Mouse (Mus musculus) small intestine, adult 2 months (tissue): ENCODE data around the gene Blvrb. TPM values are rescaled to one million over a fixed set of nuclear protein-coding genes. Genes with fewer than 3 reads are reported as not detected.

Experiments used
- H3K27ac ChIP-seq: fragments of 200-500 bp; 2 replicates; pipeline ENCODE4 v1.5.1; 2012; ENCODE audit warnings: low read depth, low read length, control low read depth, inconsistent platforms; ENCODE audit not compliant: insufficient read depth
- H3K27me3 ChIP-seq: fragments of 200-500 bp; 2 replicates; pipeline ENCODE4 v1.6.1; 2012; ENCODE audit warnings: mild to moderate bottlenecking, moderate library complexity, low read length, inconsistent platforms; ENCODE audit not compliant: control insufficient read depth, insufficient read depth
- H3K36me3 ChIP-seq: fragments of 200-500 bp; 2 replicates; pipeline ENCODE4 v1.6.1; 2012; ENCODE audit warnings: mild to moderate bottlenecking, low read length, control low read depth, inconsistent platforms; ENCODE audit not compliant: control insufficient read depth, insufficient read depth
- H3K4me1 ChIP-seq: fragments of 200-500 bp; 2 replicates; pipeline ENCODE4 v1.6.1; 2012; ENCODE audit warnings: low read length, inconsistent platforms, mixed read lengths; ENCODE audit not compliant: control insufficient read depth, insufficient read depth, insufficient read length
- H3K4me3 ChIP-seq: fragments of 200-500 bp; 2 replicates; pipeline ENCODE4 v1.5.1; 2012; ENCODE audit warnings: low read depth, mild to moderate bottlenecking, control low read depth, inconsistent platforms, low read length, moderate library complexity
- CTCF ChIP-seq: fragments of 200-500 bp; IDR thresholded peaks from 2 replicates; pipeline ENCODE4 v1.5.1; 2012; ENCODE audit warnings: low read depth, mild to moderate bottlenecking, control low read depth, inconsistent platforms, low read length, moderate library complexity, mixed read lengths; ENCODE audit not compliant: insufficient replicate concordance, insufficient read length; ENCODE audit errors: extremely low read depth
- POLR2A ChIP-seq: fragments of 200-500 bp; IDR thresholded peaks from 2 replicates; pipeline ENCODE4 v1.6.1; 2012; ENCODE audit warnings: low read depth, mild to moderate bottlenecking, control low read depth, inconsistent platforms, low read length, moderate library complexity
- WGBS: fragments of 180-500 bp; shearing (Covaris S2); methylation state at CpG from one replicate; pipeline ENCODE4 v1.1.7; 2018; 5-methylcytosine and 5-hydroxymethylcytosine counted together
- polyA plus RNA-seq: library from polyadenylated mRNA; depleted of rRNA; stranded (reverse); fragments of >200 nt; gene quantifications from 2 replicates; pipeline ENCODE4 v1.2.3, GENCODE M21; 2012

Gene Blvrb
- polyA plus RNA-seq, 1 experiment = 142 TPM

- no peak for TF ChIP-seq CTCF
- no peak for TF ChIP-seq POLR2A
- WGBS = 2% methylated on average over 13 of the region's 13 CpGs
Measured at GRCm38 (mm10) chr7:27486102-27486769, 38.5 kb downstream of the Blvrb start.

DNA sequence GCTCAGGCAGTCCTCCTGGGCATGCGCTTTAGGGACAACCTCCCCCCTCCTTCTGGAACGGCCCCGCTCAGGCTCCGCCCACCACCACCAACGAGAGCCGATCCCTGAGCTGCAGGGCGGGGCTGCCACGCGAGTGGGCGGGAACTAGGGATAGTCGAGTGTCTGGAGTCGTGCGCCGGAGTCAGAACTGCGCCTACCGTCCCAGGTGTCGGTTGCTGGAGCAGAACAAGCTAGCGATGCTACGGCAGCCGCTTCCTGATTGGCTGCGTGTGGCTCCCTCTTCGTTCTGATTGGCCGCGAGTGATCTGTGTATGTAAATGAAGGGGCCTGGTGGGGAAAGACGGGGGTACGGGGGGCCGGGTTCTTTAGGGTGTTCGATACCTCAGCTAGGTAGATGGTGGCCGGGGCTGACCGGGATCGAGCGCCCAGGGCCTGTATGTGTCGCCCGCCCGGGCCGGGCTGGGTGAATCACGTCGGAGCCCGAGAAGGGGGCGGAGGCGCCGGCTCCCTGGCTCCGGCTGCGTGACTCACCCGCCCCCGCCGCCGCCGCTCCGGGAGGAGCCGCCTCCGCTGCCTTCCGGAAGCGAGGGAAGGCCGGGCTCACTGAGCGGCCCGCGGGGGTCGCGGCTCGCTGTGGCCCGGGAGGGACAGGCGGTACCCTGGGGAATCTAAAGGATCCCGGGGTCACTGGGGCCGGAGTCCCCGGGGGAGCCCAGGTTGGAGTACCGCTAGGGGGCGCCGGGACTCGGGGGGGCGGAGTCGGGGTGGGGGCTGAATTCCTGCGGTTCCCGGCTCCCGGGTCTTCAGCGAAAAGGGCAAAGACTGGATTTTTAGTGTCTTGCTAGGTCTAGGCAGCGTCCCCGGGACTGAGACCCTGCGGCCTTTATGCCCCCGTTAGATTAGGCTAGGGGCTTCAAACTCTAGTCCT, 39.3 kb downstream of the Blvrb start, which contains the start of gene Sertad1:
Sertad1 (plus strand) TSS at position 141 of the 928 bp plus-strand sequence.
- Histone ChIP-seq H3K36me3 (peaks cover 12% of the 10 kb centered on the region), H3K27me3 (no peaks in the 10 kb centered on the region), H3K4me3 (peak within 1 kb of the TSS; percentile 78), H3K4me1 (peaks cover 19% of the 10 kb centered on the region), H3K27ac (peak within 1 kb of the TSS; percentile 84)
- peak; percentile 71; the same call in 1 of the 2 replicates for TF ChIP-seq CTCF
- TF ChIP-seq POLR2A = peak; percentile 100
- under 1% methylated on average over 80 of the region's 80 CpGs for whole genome bisulfite sequencing

More at GRCm38 (mm10) chr7:27486102-27486769, 38.5 kb downstream of the Blvrb start:
- H3K36me3 ChIP-seq = peaks cover 12% of the 10 kb centered on the region
- H3K4me3 ChIP-seq = peak overlapping the region; percentile 78
- peak overlapping the region; percentile 83 for H3K27ac ChIP-seq
- H3K27me3 ChIP-seq = no peaks in the 10 kb centered on the region
- peaks cover 14% of the 10 kb centered on the region for H3K4me1 ChIP-seq

- peaks cover 23% of the 10 kb centered on the region for H3K4me1 ChIP-seq
- peaks cover 12% of the 10 kb centered on the region for H3K36me3 ChIP-seq
- peak overlapping the region; percentile 84 for H3K27ac ChIP-seq
- H3K4me3 ChIP-seq = peak overlapping the region; percentile 78
- TF ChIP-seq POLR2A (no peak), CTCF (no peak)
- WGBS = 2% methylated on average over 13 of the region's 13 CpGs
- no peaks in the 10 kb centered on the region for H3K27me3 ChIP-seq
Measured at GRCm38 (mm10) chr7:27487740-27488268, 40.0 kb downstream of the Blvrb start.

GRCm38 (mm10) chr7:27489270-27489869, 41.6 kb downstream of the Blvrb start:
- no peak for TF ChIP-seq POLR2A
- TF ChIP-seq CTCF = no peak
- Histone ChIP-seq H3K27me3 (no peaks in the 10 kb centered on the region), H3K4me3 (no peak overlapping the region), H3K36me3 (peaks cover 12% of the 10 kb centered on the region), H3K4me1 (peaks cover 31% of the 10 kb centered on the region), H3K27ac (0 out of 2 replicates have a peak overlapping the region, but pooled peaks have one; percentile 86)
- WGBS = 91% methylated on average over 25 of the region's 25 CpGs

DNA sequence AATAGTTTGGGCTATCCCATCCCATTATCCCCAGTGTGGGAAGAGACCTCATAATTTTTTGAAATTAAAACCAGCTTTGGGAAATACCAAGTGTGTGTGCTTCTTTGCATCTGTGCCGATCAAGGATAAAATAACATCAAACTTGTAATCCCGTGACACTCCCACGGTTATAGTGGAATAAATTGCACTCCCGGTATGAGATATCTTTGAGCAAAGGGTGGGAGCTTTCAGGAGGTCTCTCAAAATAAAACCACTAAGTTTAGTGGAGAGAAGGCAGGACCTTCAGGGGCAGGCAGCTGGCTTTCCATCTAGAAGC, 42.4 kb downstream of the Blvrb start:
- WGBS = 18% methylated on average over 4 of the region's 4 CpGs
- H3K4me3 ChIP-seq = peak overlapping the region; percentile 62
- no peaks in the 10 kb centered on the region for H3K27me3 ChIP-seq
- H3K4me1 ChIP-seq = peaks cover 31% of the 10 kb centered on the region
- peak overlapping the region; percentile 86 for H3K27ac ChIP-seq
- TF ChIP-seq POLR2A (no peak), CTCF (no peak)
- H3K36me3 ChIP-seq = peaks cover 12% of the 10 kb centered on the region

DNA sequence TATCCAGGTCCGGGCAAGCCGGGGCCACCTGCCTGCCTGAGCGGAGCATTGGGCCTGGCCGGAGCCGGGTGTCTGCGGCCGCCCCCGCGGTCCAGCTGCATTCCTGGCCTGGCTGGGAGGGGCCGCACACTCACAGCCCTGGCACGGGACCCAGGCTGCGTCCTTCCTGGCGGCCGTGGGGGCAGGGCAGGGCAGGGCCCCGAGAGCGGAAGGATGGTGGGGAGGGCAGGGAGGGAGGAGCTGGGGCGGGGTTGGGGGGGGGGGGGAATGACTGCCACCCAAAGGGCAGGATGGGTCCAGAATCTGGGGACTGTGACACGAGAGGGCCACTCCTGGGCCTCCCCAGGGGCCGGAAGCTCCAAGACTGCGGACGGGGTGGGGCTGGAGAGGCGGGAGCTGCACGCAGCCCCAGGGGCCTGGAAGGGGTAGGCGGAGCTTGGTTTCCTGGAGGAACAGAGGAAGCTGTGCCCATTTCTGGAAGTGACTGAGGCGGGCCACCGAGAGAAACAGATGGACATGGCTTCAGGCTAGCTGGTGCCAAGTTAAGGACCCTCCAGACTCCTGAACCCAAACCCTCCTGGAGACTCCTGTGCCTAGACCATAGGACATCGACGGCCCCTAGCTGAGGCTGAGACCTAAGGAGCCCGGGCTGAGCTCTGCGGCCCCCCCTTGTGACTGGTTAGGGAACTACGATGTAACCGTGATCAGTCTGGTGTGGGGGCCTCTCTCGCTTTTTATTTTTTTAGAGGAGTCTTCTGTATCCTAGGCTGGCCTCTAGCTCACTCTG, 43.0 kb downstream of the Blvrb start:
- H3K36me3 ChIP-seq = peaks cover 12% of the 10 kb centered on the region
- TF ChIP-seq POLR2A = no peak; the same call in 1 of the 2 replicates
- peak; percentile 94 for TF ChIP-seq CTCF
- H3K27ac ChIP-seq = peak overlapping the region; percentile 86
- H3K4me1 ChIP-seq = peaks cover 31% of the 10 kb centered on the region
- 2% methylated on average over 32 of the region's 33 CpGs for WGBS
- H3K27me3 ChIP-seq = no peaks in the 10 kb centered on the region
- peak overlapping the region; percentile 62 for H3K4me3 ChIP-seq

DNA sequence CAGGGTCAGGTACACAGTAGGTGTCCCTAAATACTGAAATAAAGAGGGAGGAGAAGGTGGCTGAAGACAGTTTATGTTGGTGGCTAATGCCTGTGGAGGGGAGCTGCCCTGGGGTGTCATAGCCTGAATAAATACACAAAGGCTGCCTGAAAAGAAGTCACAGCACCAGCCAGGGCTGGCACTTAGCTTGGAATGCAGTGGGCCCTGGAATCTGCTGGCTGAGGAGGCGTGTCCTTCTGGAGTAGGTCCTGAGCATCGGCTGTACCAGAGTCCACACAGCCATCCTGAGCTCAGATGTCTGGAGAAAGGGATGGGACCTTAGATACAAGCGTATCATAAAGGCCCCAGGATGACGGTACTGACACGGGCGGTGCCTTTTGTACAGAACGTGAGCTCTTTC, 44.1 kb downstream of the Blvrb start:
- no peaks in the 10 kb centered on the region for H3K27me3 ChIP-seq
- no peak for TF ChIP-seq POLR2A
- TF ChIP-seq CTCF = no peak
- H3K4me1 ChIP-seq = peaks cover 31% of the 10 kb centered on the region
- peaks cover 12% of the 10 kb centered on the region for H3K36me3 ChIP-seq
- peak overlapping the region; percentile 36 for H3K27ac ChIP-seq
- H3K4me3 ChIP-seq = no peak overlapping the region
- WGBS = 59% methylated on average over 7 of the region's 7 CpGs
